17 mouse cellular contexts compared by ENCODE assay signal in genomic region chr4:117467936-117468335, GRCm38 (mm10).
"Had no signal": no experiment of that assay in that cellular context is flagged by ENCODE, and none has a peak within 500 bp of the region (broad histone marks: within the 10 kb centered on the region; RNA-seq: fewer than 3 reads in every experiment).

No protein-coding gene starts in this region.

- H3K4me2 ChIP-seq: liver, embryonic 15.5 days; lung, embryonic 15.5 days; midbrain, embryonic 15.5 days; neural tube, embryonic 12.5 days; stomach, embryonic 15.5 days had no signal

- H3K27me3 ChIP-seq: liver, embryonic 15.5 days; stomach, embryonic 15.5 days had no signal

- H3K4me3 ChIP-seq: liver, embryonic 15.5 days; lung, embryonic 15.5 days; megakaryocyte, embryonic 14.5 days; midbrain, embryonic 15.5 days; neural tube, embryonic 12.5 days; stomach, embryonic 15.5 days had no signal

- H3K9ac ChIP-seq: liver, embryonic 15.5 days; liver, postnatal 0 days; lung, embryonic 15.5 days; midbrain, embryonic 15.5 days; neural tube, embryonic 12.5 days; stomach, embryonic 15.5 days had no signal

- DNase-seq: liver, postnatal 0 days; lung, adult 2 months; lung, postnatal 14 days; lung, postnatal 36 days; right cerebral cortex, postnatal 14 days; thymus, adult 2 months; thymus, postnatal 25 days; thymus, postnatal 4 days had no signal

- ATAC-seq: liver, postnatal 0 days; lung, postnatal 0 days; midbrain, embryonic 15.5 days had no signal

- H3K27ac ChIP-seq: liver, embryonic 15.5 days; lung, embryonic 15.5 days; macrophage; midbrain, embryonic 15.5 days; neural tube, embryonic 12.5 days; stomach, embryonic 15.5 days; stomach, postnatal 0 days had no signal

- H3K36me3 ChIP-seq: liver, embryonic 15.5 days; lung, embryonic 15.5 days; midbrain, embryonic 15.5 days; neural tube, embryonic 12.5 days; stomach, embryonic 15.5 days had no signal

- H3K4me1 ChIP-seq: lung, embryonic 15.5 days; stomach, embryonic 15.5 days had no signal

- H3K9me3 ChIP-seq: liver, embryonic 15.5 days; lung, embryonic 15.5 days; midbrain, embryonic 15.5 days; neural tube, embryonic 12.5 days; stomach, embryonic 15.5 days had no signal
